Mouse (Mus musculus): Measurements from ENCODE around the gene Cblc.

The Cblc gene

GRCm38 (mm10) chr7:19822193-19822592 is 25.6 kb upstream of the Cblc start:
- in situ Hi-C loops (cut with MboI; ENCODE audit: low pct_unique_long_range_greater_than_20kb in 1 of 2, low sequenced_read_pairs in 2 of 2, unreplicated experiment in 1 of 2): no loop called here

GRCm38 (mm10) chr7:19821633-19822032 is 25.0 kb upstream of the Cblc start:
- in situ Hi-C loops (cut with MboI; ENCODE audit: low pct_unique_long_range_greater_than_20kb in 1 of 2, low sequenced_read_pairs in 2 of 2, unreplicated experiment in 1 of 2): no loop called here

DNA sequence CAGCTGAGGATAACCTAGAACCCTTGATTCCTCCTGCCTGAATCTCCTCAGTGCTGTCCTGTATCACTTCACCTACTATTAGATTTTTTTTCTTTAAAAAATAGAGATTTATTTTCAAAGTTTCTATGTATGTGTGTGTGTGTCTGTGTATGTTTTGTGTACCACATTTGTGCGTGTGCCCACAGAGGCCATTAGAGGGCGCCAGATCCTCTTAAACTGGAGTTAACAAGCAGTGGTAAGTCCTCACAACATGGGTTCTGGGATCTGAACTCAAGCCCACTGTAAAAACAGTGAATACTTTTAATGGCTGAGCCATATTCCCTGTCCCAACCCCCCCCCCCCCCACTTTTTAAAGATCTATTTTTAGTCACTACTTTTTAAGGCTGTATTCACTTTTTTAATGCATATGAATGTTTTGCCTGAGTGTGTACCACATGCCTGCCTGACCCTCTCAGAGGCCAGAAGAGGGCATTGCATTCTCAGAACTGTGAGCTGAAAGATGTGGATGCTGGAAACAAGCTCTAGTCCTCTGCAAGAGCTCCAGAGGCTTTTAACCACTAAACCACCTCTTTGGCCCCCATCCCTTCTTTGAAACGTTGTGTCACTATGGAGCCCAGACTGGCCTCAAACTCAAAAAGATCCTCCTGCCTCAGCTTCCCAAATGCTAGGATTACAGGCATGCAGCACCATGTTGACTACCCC is 23.9 kb upstream of the Cblc start:
- in situ Hi-C loops (cut with MboI; ENCODE audit: low pct_unique_long_range_greater_than_20kb in 1 of 2, low sequenced_read_pairs in 2 of 2, unreplicated experiment in 1 of 2): no loop called here

GRCm38 (mm10) chr7:19818875-19819274 is 22.3 kb upstream of the Cblc start:
- in situ Hi-C loops (cut with MboI; ENCODE audit: low pct_unique_long_range_greater_than_20kb in 1 of 2, low sequenced_read_pairs in 2 of 2, unreplicated experiment in 1 of 2): no loop called here

GRCm38 (mm10) chr7:19818440-19818839 is 21.8 kb upstream of the Cblc start:
- in situ Hi-C loops (cut with MboI; ENCODE audit: low pct_unique_long_range_greater_than_20kb in 1 of 2, low sequenced_read_pairs in 2 of 2, unreplicated experiment in 1 of 2): no loop called here

GRCm38 (mm10) chr7:19817382-19818105 is 20.9 kb upstream of the Cblc start:
- in situ Hi-C loops (cut with MboI; ENCODE audit: low pct_unique_long_range_greater_than_20kb in 1 of 2, low sequenced_read_pairs in 2 of 2, unreplicated experiment in 1 of 2): no loop called here

- in situ Hi-C loops (cut with MboI; ENCODE audit: low pct_unique_long_range_greater_than_20kb in 1 of 2, low sequenced_read_pairs in 2 of 2, unreplicated experiment in 1 of 2): no loop called here
These were observed 19.7 kb upstream of the Cblc start for GRCm38 (mm10) chr7:19816224-19816771.

DNA sequence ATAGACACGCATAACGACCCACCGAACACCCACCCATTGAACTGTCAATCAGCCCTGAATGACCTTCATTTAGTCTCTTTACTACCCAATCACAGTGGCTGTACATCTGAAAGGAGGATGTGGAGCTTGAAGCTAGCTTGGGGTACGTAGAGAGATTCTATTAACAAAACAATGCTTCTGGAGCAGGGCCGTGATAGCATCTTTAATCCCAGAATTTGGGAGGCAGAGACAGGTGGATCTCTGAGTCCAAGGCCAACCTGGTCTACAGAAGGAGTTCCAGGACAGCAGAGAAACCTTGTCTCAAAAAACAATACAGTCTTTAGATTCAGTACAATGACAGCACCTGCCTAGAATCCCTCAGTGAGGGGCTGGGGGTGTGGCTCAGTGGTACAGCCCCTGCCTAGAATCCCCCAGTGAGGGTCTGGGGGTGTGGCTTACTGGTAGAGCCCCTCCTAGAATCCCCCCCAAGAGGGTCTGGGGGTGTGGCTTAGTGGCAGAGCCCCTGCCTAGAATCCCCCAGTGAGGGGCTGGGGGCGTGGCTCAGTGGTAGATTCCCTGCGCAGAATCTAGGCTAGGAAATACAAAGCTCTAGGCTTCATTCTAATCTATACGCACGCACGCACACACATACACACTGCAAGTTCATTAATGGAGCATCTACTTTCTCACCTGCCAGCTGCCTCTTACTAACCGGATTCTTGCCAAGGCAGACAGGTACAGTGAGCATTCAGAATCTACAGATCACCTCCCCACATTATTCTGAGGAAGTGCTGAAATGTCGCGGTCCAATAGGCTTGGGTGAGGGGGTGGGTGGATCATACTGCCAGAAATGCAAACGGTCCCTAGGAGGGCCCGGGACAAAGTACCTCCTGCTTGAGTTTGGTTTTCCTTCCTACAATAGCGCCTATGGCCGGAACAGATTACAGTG is 19.0 kb upstream of the Cblc start:
- in situ Hi-C loops (cut with MboI; ENCODE audit: low pct_unique_long_range_greater_than_20kb in 1 of 2, low sequenced_read_pairs in 2 of 2, unreplicated experiment in 1 of 2): no loop called here

DNA sequence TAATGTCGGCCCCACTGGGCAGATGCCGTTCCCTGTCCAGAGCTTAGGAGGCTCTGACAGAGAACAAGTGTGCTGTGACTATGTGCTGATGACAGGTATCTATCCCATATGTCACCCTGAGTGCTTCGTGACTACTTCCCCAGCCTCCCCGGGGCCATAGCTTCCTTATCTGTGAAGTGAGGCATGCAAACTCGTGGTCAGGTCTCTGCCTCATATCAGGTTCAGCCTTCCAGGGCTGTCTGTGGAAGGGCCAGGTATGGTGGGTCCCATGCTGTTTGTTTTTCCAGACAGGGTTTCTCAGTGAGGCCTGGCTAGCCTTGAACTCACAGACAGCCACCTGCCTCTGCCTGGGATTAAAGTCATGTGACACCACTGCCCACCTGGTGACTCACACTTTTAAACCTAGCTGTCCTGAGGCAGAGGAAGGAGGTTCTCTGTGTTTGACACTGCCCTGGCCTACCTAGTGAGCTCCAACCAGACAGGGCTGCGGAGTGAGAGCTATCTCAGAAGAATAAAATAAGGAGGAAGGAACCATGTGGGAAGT is 17.0 kb upstream of the Cblc start:
- in situ Hi-C loops (cut with MboI; ENCODE audit: low pct_unique_long_range_greater_than_20kb in 1 of 2, low sequenced_read_pairs in 2 of 2, unreplicated experiment in 1 of 2): no loop called here

DNA sequence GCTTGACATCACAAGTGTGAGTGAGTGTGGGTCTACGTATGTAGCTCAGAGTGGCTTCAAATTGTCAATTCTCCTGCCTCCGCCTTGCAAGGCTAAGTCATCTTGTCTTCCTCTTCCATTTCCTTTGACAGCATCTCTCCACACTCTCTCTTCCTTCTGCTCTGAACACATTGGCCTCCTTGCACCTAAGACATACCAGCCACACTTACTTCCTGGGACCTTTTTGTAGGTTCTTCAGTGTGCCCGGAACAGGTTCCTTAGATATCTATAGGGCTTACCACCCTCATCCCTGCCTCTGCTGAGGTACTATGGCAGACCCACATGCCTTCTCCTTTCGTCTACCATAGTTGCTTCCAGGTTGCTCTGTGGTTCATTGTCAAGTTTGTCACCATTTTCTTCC is 16.6 kb upstream of the Cblc start:
- in situ Hi-C loops (cut with MboI; ENCODE audit: low pct_unique_long_range_greater_than_20kb in 1 of 2, low sequenced_read_pairs in 2 of 2, unreplicated experiment in 1 of 2): no loop called here

- in situ Hi-C loops (cut with MboI; ENCODE audit: low pct_unique_long_range_greater_than_20kb in 1 of 2, low sequenced_read_pairs in 2 of 2, unreplicated experiment in 1 of 2): no loop called here
These were observed 14.5 kb upstream of the Cblc start for GRCm38 (mm10) chr7:19811114-19811513.

DNA sequence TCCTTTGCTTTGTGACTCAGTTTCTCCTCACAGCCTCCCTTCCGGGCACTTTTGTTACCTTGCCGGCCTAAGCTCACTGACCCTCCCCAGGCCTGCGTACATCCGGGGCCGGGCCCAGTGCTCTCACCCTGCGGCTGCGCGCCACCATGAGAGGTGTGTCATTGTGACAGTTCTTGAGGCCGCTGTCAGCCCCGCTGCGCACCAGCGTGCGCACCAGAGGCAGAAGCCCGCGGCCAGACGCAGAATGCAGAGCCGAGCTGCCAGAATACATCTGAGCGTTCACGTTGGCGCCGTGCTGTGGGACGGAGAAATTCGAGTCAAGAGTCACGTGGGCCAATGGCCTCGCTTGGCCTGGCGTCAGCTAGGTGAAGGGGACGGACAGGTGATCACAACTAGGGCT is 12.8 kb upstream of the Cblc start:
- in situ Hi-C loops (cut with MboI; ENCODE audit: low pct_unique_long_range_greater_than_20kb in 1 of 2, low sequenced_read_pairs in 2 of 2, unreplicated experiment in 1 of 2): loop anchor here in 1 of 2 experiments (5.0 to 10.0 kb wide), 2 partner anchors 33 to 155 kb away; partner anchors contain the start of gene Ceacam20

- in situ Hi-C loops (cut with MboI; ENCODE audit: low pct_unique_long_range_greater_than_20kb in 1 of 2, low sequenced_read_pairs in 2 of 2, unreplicated experiment in 1 of 2): loop anchor here in 1 of 2 experiments (5.0 to 10.0 kb wide), 2 partner anchors 36 to 158 kb away; partner anchors contain the start of gene Ceacam20
These were observed 9.9 kb upstream of the Cblc start for GRCm38 (mm10) chr7:19806356-19806969.

- in situ Hi-C loops (cut with MboI; ENCODE audit: low pct_unique_long_range_greater_than_20kb in 1 of 2, low sequenced_read_pairs in 2 of 2, unreplicated experiment in 1 of 2): loop anchor here (5.0 to 10.0 kb wide), 3 partner anchors 39 to 162 kb away; partner anchors contain the start of gene Ceacam20 (in 1 of the 2)
These were observed 6.4 kb upstream of the Cblc start for GRCm38 (mm10) chr7:19802995-19803394.

- in situ Hi-C loops (cut with MboI; ENCODE audit: low pct_unique_long_range_greater_than_20kb in 1 of 2, low sequenced_read_pairs in 2 of 2, unreplicated experiment in 1 of 2): loop anchor here (5.0 to 10.0 kb wide), 3 partner anchors 42 to 164 kb away; partner anchors contain the start of gene Ceacam20 (in 1 of the 2)
These were observed 4.2 kb upstream of the Cblc start for GRCm38 (mm10) chr7:19800764-19801163.

DNA sequence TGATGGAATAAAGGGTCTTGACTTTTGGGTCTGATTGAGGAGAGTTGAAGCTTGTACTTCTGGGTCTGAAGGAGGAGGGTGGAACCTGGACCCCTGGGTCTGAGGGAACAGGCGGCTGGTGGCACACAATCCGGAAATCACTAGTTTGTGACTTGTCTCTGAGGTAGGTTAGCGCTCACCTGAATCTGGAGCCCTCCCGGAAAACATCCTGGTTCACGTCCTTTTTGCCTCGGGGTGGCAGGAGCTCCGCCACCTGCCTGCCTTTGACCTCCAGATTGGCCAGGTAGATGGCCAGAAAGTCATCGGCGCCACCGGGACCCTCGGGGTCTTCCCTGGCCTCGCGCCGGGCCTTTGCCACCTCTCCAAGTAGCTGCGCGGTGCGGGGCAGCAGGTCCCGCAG is 355 bp downstream of the Cblc start:
- in situ Hi-C loops (cut with MboI; ENCODE audit: low pct_unique_long_range_greater_than_20kb in 1 of 2, low sequenced_read_pairs in 2 of 2, unreplicated experiment in 1 of 2): loop anchor here in 1 of 2 experiments (25.0 kb wide), 1 partner anchor 384 kb away; the partner anchor contains the start of genes Ckm and Klc3

DNA sequence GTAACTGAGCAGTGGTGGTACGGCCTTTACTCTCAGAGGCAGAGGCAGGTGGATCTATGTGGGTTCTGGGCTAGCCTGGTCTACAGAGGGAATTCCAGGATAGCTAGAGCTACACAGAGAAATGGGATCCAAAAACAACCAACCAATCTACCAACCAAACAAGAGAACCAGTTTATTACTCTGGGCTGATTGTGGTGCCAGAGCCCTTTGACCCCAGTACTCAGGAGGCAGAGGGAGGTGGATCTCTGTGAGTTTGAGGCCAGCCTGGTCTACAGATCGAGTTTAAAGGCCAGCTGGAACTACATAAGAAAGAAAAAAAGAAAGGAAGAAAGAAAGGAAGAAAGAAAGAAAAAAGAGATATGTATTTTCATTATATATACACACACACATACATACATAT is 1.4 kb downstream of the Cblc start:
- in situ Hi-C loops (cut with MboI; ENCODE audit: low pct_unique_long_range_greater_than_20kb in 1 of 2, low sequenced_read_pairs in 2 of 2, unreplicated experiment in 1 of 2): loop anchor here in 1 of 2 experiments (25.0 kb wide), 1 partner anchor 383 kb away; the partner anchor contains the start of genes Ckm and Klc3

Data from mouse embryonic stem cell (cell line).